Mouse (Mus musculus): ENCODE measurements at regions not wholly inside any gene's neighbourhood (a gene's known extent, or its start where the extent isn't known, plus 50 kb on each side); places are given as distances from the start of the nearest gene placed in this dataset.
"Not testable (repeated sequence)": the region's sequence is repeated elsewhere in the genome, so short reads cannot be mapped to it uniquely, and the experiment has no call there.

DNA sequence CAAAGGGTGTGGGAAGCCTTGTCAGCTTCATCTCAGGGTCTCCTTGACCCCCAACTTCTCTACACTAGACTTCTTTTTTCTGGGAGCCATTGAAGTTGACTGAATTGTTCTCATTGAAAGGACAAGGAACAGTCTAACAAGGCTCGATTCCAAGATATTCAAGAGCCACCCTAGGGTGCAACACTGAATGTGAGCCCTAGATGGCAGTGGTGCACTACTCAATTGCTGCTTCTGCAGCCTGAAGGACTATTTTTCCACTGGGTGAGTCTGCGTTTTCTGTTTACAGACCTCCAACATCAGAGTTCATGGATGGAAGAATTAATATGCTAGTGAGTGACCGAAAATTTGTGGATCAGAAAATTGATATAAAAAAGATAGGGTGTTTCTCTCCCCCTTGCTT lies 161.5 kb downstream of the Hpcal1 start:
- ATAC-seq (replicated peaks; ENCODE audit: poor library complexity): not testable (repeated sequence)

DNA sequence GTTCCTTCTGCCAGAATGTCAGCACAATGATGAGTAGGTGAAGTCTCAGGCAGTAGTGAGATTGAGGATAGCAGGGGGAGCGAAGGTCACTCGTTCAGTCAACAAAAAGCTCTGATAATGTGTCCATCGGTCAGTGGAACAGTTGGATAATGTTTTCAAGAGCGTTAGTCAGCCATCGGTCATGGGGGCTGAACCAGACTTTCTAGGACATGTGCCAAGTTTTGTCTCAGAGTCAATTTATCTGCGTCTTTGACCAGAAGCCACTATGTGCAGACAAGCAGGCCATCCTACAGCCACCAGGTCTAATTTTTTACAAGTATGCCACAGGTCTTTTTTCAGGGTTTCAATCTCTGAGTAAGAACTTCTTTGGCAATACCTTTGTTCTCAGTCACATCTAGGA lies 181.8 kb downstream of the Hpcal1 start:
- ATAC-seq (replicated peaks; ENCODE audit: poor library complexity): not testable (repeated sequence)

DNA sequence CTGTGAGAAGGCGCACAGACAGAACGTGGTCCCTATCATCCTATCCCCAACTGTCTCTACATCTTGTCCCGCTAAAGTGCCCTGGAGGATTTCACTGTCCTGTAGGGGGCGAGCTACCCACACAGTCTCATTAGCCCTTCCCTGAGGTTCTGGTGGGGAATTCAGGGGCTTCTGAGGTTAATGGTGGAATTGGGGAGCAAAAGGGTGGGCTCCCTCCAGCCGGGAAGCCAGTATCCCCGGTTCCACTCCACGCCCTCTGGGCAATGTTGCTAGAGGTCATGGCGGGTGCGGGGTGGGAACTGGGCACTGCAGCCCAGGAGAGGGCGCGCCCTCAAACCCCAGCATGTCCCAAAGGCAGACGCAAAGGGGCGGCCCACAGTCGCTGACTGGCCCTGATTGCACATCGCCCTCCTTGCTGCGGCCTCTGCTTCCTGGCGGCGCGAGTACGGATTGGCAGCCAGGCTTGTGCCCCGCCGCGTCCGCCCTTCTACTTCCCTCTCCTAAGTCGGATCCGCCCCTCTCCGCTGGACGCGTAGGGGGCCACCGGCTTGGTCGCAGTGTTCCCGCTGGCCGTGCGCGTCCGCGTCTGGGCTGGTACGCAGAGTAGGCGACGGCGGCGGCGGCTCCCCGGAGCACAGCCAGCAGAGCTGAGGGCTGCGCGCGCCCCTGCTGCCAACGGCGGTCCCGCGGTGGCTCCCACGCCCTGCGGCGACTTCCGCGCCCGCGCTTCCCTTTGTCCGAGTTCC lies 190.9 kb downstream of the Hpcal1 start:
- peak; percentile 100 for ATAC-seq (replicated peaks; ENCODE audit: poor library complexity)

DNA sequence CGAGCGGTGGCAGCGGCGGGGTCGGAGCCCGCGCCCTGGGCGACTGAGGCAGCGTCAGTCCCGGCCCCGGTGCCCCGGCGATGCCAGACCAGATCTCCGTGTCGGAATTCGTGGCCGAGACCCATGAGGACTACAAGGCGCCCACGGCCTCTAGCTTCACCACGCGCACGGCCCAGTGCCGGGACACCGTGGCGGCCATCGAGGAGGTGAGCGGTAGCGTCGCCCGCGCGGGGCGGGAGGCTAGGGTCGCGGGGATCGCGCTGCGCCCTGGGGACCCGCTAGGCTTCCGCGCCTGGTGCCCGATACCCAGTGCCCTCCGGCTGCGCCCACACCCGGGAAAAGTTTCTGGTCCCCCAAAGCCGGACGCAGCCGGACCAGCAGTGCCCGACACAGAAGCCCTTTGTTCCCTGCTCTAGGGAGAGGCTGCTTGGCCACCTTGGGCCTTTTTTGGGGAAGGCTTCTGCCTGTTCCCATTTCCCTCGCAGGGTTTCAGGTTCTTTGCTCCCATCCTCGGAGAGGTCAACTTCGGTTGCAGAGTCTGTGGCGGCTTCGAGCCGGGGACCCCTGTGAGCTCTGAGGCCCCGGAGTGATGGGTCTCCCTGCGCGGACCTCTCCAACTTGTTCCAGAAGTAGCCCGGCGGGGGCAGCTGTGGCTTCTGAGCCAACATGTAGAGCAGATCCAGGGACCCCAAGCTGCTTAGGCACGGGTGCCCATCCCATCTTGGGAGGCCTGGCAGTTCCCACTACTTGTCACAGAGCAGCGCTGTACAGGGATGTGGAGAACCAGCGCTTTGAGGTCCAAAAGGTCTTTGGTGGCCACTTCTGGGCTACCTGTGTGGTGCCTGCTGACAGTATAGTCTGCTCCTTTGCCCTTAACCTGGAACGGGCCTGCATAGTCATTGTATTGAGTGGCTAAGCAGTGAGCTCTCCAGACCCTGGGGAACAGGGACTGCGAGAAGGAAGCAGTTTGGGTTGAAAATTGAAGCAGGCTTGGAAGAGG lies 191.8 kb downstream of the Hpcal1 start:
- ATAC-seq (replicated peaks; ENCODE audit: poor library complexity): not testable (repeated sequence)

DNA sequence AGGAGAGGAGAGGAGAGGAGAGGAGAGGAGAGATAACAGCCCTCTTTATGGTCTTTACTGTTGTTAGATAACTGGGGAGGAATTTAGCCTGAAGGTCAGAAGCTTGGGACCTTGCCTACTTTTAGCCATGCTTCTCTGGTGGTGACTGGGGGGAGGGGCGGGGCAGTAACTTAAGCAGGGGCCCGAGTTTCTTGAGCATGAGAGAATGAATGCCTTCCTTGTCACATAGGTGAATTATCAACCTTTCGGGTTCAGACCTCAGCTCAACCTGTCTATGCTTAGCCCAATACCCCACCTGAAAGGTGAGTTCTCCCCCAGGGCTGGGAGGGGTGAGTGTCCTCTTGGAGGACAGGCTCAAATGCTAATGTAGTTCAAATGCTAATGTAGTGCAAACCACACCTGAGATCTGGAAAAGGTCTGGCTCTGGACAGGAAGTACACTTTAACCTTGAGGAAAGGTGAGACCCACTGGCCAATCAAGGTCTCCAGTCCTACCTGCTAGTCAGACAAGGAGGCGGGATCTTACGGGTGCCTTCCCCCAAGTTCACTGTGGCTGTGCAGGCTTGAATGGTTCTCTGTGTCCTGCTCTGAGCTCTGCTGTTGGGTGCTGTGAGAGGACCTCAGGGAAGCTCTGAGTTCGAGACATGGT lies 201.1 kb downstream of the Hpcal1 start:
- ATAC-seq (replicated peaks; ENCODE audit: poor library complexity): not testable (repeated sequence)

DNA sequence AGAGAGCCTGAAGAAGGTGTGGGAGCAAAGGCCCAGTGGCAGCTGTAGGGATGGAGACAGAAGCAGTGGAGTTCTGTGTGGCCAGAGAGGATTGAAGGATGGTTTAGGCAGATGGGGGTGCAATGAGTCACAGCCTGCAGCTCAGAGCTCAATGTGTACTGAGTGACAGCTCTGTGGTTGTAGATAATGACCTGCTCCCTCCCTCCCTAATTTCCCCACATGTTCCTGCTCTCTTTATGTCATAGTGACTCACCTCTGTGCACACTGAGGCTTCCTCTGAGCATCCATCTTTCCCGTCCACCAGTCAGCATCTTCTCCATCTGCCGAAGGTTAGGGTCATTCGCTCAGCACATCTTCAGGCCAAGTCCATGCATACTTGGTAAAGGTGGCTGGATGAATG lies 222.4 kb downstream of the Hpcal1 start:
- not testable (repeated sequence) for ATAC-seq (replicated peaks; ENCODE audit: poor library complexity)

Data from megakaryocyte progenitor cell, adult 5-6 weeks (primary cell).